Mouse (Mus musculus): ENCODE results near the gene Ngb.

- no peak for TF ChIP-seq POLR2A (IDR thresholded peaks at IDR 0.05; ENCODE audit: low read depth, low read length)
- TF ChIP-seq CTCF (IDR thresholded peaks at IDR 0.05; ENCODE audit: extremely low read depth, insufficient read depth, insufficient read length, insufficient replicate concordance), result no peak
Observed at GRCm38 (mm10) chr12:87138768-87139167, 36.4 kb upstream of the Ngb start.
